Mouse (Mus musculus) embryonic fibroblast, embryonic 13.5 days (primary cell): ENCODE measurements around the gene Nemp1.
A peak's percentile ranks its signal among the peaks of the same experiment; 100 is the strongest.

Experiments used
- CTCF ChIP-seq: IDR thresholded peaks from 2 replicates; pipeline ENCODE4 v1.5.1; 2011; ENCODE audit warnings: mild to moderate bottlenecking, control low read depth, low read length, moderate library complexity, borderline replicate concordance; ENCODE audit not compliant: insufficient read depth
- POLR2A ChIP-seq: IDR thresholded peaks from 2 replicates; pipeline ENCODE4 v1.6.1; 2011; ENCODE audit warnings: low read depth, mild to moderate bottlenecking, control low read depth, low read length, moderate library complexity

GRCm38 (mm10) chr10:127668093-127669050 is 1.7 kb downstream of the Nemp1 start, which contains the start of gene Nab2:
- TF ChIP-seq CTCF = no peak
- TF ChIP-seq POLR2A = peak; percentile 89
